Mouse (Mus musculus) layer of hippocampus, postnatal 25 days (tissue): ENCODE measurements around the gene Ror1. TPM values are rescaled to one million over a fixed set of nuclear protein-coding genes. Genes with fewer than 3 reads are reported as not detected.
A peak's percentile ranks its signal among the peaks of the same experiment; 100 is the strongest.

Experiments
- DNase-seq, 2 experiments: peaks; one replicate each; pipeline ENCODE4 v3.0.0; 2022; ENCODE audit warnings: mixed read lengths in 2 of 2, low spot score in 1 of 2; ENCODE audit errors: extremely low spot score in 1 of 2
- total RNA-seq, 2 experiments: library from RNA; stranded (reverse); gene quantifications; 2 replicates each; pipeline ENCODE4 v1.2.3; 2021

Ror1 gene
- 1 to 10 TPM; 4.1 to 4.6 TPM for total RNA-seq

DNA sequence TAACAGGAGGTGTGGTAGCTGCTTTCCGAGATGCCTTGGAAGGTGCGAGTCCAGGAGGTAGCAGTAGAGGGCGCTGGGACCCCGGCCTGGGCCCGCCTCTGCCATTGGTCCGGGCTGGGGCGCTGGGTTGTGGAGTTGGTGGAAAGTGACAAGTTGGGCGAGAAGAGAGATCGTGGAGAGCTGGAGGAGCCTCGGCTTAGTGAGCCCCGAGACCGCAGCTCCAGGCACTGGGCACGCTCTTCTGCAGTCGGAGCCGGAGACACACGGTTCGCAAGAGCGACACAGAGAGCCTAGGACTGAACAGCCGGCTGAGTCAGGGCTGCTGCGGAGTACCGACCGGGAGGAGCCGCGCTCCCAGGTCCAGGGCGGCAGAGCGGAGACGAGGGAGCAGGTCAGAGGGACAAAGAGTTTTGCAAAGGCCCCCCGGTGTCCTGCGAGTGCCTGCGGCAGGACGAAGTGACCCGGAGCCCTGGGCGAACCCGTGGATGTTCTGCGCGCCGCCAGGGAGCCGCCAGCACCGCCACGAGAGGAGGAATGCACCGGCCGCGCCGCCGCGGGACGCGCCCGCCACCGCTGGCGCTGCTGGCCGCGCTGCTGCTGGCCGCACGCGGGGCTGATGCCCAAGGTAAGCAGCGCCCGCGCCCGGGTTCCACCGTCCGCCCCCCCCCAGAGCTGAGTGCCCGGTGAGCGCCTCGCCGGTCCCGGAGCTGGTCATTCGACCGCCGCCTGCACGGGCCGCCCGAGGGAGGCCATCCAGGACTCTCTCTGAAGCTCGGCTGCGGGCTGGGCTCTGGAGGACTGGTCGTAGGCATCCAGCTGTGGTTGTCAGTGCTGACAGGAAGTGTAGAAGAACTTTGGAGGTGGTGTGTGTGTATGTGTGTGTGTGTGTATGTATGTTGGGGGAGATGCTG is at the start of gene Ror1:
Gene Ror1 (plus strand): TSS at position 107 of the 911 bp plus-strand sequence.
- DNase-seq: peak; percentile 93 to 97

DNA sequence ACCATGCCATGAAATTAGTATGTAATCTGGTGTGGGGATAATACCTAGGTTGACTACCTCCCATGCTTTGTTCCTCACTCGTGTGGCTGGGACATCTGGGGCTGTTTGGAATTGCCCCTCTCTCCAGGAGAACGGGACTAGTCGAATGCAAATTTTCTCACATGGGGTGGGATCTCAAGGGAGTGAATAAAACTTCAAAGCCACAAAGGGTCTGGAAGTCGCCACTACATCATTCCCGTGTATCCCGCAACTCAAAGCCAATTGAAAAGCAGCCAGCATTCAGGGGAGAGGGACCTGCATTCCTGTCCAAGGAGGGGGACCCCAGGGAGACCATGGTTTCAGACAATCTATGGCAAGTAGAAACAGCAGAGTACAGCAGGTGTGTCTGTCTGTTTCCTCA is 48.5 kb upstream of the Ror1 start:
- DNase-seq: no peak

DNA sequence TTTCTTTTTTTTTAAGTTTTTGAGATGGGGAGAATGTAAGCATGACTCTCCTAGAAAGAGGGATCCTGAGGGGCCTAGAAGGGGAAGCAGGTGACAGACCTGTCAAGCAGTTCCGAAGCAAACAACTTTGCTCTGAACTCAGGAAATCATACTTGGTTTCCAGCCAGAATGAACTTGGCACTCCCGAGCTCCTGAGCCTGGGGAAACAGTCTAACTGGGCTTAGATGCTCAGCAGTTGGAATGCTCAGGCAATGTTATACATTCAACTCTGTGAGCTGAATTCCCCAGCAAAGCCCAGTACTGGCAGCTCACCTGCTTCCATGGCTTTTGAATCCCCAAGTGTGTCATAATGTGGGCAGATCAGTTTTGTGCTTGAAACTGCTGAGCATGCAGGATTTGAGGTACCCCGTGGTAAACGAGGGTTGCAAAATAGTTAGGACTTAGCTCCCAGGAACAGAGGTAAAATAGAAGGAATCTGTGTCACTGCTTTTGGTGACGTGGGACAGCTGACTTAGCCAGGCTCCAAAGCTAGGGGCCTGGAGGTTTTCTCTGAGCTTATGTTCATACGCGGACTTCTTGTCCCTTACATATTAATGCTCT is 47.1 kb upstream of the Ror1 start:
- DNase-seq: no peak

DNA sequence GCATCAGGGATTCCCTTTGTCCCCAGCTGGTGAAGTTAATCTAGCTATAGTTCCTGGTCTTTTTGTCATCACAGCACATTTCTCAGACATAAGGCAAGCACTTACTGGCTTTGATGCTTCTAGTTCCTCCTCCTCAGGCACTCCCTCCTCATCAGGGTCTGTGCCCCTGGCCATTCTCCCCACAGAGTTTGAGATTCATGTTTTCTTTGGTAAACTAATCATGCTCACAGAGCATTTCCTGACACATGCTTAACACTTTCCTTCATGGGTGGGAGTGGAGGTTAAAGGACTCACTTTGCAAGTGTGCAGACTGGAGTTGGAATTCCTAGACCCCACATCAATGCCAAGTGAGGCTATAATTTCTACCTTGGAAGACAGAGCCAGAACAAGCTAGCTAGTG is 43.8 kb upstream of the Ror1 start:
- DNase-seq: no peak

- no peak for DNase-seq
Observed at GRCm38 (mm10) chr4:100052258-100052657, 43.3 kb upstream of the Ror1 start.

DNA sequence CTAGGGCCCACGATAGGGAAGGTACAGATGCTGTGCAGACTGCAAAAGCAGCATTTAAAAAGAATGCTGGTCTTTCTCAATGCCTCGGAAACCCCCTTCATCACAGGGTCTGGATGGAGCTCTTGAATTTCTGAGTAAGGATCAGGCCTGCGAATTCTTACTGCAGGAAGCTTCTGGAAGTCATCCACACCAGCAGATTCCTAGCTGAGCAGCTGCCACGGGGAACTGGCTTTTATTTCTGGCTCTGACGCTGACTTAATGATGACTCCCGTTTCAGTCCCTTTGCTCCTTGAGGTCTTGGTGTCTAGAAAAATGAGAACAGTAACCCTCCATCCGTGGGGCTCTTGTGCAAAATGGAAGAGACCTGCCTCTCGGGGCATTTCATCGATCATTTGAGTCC is 39.5 kb upstream of the Ror1 start:
- no peak for DNase-seq

- no peak for DNase-seq
Observed at GRCm38 (mm10) chr4:100056446-100056845, 39.1 kb upstream of the Ror1 start.

- DNase-seq: no peak
Observed at GRCm38 (mm10) chr4:100057381-100057780, 38.2 kb upstream of the Ror1 start.

DNA sequence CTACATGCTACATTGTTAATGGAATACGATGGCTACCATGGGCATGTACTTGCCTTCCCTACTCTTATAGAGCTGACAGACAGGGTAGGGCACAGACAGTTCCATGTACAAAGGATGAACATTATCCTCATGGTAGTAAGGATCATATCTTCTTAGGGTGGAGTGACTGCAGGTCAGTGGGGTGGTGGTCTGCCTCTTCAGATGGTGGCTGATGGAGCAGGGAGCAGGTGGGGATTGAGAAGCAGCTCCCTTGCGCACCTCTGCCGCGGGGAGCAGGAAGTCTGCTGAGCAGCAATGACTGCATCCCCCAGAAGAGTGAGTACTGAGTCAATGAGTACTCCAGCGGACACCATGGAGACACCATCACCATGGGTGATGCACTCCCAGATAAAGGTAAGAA is 37.0 kb upstream of the Ror1 start:
- no peak for DNase-seq

DNA sequence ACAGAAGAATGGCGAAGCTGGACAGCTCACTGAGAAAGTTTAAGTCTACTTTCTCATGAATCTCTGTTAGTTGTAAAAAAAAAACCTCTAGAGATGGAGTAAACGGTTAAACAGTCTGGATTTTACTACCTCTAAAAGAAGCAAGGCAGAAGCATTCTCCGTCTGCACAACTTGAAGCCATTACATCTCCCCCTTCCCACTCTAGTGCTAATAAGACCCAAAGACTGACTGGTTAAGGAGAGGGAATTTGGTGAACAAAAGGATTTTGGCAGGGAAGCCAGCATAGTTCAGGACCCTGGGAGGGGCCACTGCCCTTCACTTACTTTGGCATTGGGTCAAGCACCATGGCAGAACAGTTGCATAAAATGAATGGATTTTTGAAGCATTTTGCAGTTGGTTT is 35.8 kb upstream of the Ror1 start:
- DNase-seq: no peak

DNA sequence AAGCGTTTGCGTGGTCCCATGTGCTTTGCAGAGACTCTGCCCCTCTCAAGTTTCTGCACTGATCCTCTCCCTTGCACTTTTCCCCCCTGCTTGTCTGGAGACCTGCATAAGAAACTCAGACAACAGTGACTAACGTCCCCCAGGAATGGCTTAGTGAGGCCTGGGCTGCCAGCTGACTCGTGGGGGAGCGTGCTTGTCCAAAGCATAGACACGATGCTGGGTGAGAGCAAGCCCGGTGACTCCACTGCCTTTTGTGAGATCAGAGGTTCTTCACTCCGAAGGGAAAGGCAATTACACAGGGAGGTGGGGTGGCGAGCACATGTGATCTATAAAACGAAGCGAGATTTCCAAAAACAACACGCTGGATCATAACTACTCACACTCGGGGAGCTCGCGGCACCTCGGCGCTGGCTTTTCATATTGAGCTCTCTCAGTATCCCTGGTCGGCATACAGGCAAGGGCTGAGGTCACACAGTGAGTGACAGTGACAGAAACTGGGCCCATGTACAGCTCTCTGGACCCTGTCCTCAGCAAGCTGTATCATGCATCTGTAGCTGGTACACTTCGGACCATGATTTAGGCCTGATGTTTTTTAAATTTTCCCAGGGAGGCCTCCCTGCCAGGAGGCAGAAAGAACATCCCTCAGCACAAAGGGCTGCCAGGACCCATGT is 34.1 kb upstream of the Ror1 start:
- DNase-seq: no peak

GRCm38 (mm10) chr4:100065686-100066085 is 29.9 kb upstream of the Ror1 start:
- no peak for DNase-seq

GRCm38 (mm10) chr4:100070101-100070500 is 25.5 kb upstream of the Ror1 start:
- DNase-seq: no peak

GRCm38 (mm10) chr4:100096596-100097181 is 1.1 kb downstream of the Ror1 start:
- peak in 1 of 2 experiments; percentile 27 for DNase-seq

DNA sequence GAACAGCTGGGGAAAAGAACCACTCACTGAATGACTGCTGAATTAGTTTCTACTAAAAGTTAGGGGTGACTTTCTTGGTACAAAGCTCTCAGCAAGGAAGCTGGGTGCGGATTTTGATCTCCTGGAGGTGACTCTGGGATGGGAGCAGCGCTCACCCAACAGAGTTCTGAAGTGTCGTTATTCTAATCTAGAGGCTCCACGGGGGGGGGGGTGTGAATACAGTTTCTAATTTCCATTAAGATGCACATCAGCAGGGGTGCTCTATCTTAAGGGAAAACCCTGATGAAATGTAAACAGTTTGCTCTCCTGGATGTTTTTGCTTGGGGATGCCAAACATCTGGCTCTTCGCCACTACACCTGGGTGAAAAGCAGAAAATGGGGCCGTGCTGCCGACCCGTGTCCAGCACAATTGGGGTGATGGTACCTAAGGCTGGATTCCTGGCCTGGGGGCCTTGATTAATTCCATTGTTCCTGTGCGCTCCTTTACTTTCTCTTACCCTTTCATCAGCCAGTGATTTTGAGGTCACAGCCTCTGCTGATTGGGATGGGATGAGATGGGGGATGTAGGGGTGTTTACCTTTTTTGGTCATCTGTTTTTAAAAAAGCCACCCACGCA is 1.9 kb downstream of the Ror1 start:
- no peak for DNase-seq

GRCm38 (mm10) chr4:100101066-100101820 is 5.7 kb downstream of the Ror1 start:
- DNase-seq: no peak

- no peak for DNase-seq
Observed at GRCm38 (mm10) chr4:100101844-100102243, 6.3 kb downstream of the Ror1 start.

DNA sequence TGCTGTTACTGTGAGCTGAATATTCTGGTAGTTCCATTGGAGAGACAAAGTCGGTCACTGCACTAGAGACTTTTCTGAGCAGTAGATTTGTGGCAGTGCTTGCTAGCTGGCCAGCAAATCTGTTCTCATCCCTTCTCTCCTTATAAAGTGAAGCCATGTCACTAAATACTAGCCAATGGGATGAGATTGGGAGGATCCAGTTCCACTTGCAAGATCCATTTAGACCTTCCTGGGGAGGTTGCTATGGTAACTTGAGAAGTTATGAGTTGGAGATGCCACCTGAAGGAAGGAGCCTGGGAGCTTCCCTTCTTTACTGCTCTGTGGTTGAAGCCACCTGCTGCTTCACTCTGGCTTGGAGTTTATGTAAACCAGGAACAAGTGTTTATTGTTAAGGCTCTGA is 8.7 kb downstream of the Ror1 start:
- DNase-seq: no peak

GRCm38 (mm10) chr4:100107593-100107992 is 12.0 kb downstream of the Ror1 start:
- no peak for DNase-seq

GRCm38 (mm10) chr4:100108551-100108950 is 13.0 kb downstream of the Ror1 start:
- no peak for DNase-seq
